Mouse (Mus musculus) limb, embryonic 12.5 days (tissue): ENCODE measurements around the gene Kat6b. TPM values are rescaled to one million over a fixed set of nuclear protein-coding genes. Genes with fewer than 3 reads are reported as not detected.

Experiments
- polyA plus RNA-seq: library from polyadenylated mRNA; unstranded; fragments of >200 nt; fragmentation: Nextera tagmentation; extraction: Ambion mirVana; gene quantifications from 2 replicates; pipeline ENCODE4 v1.2.1, GENCODE M21; 2016

The Kat6b gene
- polyA plus RNA-seq, 1 experiment from 2014 or later = 31.3 TPM

Other genes starting within 250 kb of the Kat6b start
- 0.44 and 0.49 TPM in 2 replicates for gene Dupd1, start 233.1 kb downstream of the Kat6b start, polyA plus RNA-seq